Mouse (Mus musculus) ovary, postnatal 10 days (tissue): ENCODE measurements around the gene Zbtb40.

Experiments
- DNase-seq: peaks from one replicate; pipeline ENCODE4 v3.0.0; 2022; ENCODE audit warnings: low spot score

Zbtb40 gene

GRCm38 (mm10) chr4:137033115-137033887, 15.3 kb downstream of the Zbtb40 start:
- no peak for DNase-seq

GRCm38 (mm10) chr4:137032456-137032855, 16.1 kb downstream of the Zbtb40 start:
- DNase-seq = no peak

DNA sequence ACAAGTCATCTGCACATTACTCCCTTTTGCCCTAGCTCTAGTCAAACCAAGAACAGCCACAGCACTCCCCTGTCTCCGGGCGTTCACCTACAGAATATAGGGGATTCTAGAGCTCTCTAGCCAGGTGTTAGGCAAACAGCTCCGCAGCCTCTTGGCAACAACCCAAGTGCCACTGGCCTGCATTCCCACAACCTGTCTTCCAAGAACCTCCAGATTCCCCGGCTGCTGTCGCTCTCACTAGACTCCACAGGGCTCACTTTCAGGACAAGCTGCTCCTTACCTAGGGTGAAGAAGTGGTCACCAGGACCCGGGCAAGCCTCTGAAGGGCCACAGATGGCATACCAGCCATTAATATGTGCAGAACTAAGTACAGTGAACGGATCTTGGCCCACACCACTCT, 17.3 kb downstream of the Zbtb40 start:
- no peak for DNase-seq

GRCm38 (mm10) chr4:137029348-137029747, 19.3 kb downstream of the Zbtb40 start:
- DNase-seq = no peak

GRCm38 (mm10) chr4:137027051-137027450, 21.6 kb downstream of the Zbtb40 start:
- DNase-seq = no peak

- DNase-seq = no peak
These were observed 23.0 kb downstream of the Zbtb40 start for GRCm38 (mm10) chr4:137025570-137025969.

- no peak for DNase-seq
These were observed 23.5 kb downstream of the Zbtb40 start for GRCm38 (mm10) chr4:137025133-137025532.

DNA sequence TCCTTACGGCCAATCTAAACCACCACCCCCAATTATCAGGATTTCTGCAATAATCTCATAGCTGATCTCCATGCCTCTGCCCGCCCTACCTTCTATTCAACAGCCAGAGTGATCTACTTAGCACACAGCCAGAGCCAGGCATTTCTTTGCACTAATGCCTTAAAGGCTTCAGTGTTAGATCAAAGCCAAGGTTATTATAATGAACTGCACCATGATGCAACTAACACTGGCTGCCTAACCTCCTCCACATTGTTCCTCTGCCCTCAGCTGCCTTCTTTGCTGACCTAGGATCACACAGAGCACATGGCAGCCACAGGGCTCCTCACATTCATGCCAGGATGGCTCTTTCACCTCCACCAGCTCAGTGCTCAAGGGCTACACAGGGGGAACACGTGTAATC, 28.5 kb downstream of the Zbtb40 start:
- no peak for DNase-seq

- DNase-seq = no peak
These were observed 32.7 kb downstream of the Zbtb40 start for GRCm38 (mm10) chr4:137015934-137016333.

- DNase-seq = no peak
These were observed 33.1 kb downstream of the Zbtb40 start for GRCm38 (mm10) chr4:137015476-137015856.

DNA sequence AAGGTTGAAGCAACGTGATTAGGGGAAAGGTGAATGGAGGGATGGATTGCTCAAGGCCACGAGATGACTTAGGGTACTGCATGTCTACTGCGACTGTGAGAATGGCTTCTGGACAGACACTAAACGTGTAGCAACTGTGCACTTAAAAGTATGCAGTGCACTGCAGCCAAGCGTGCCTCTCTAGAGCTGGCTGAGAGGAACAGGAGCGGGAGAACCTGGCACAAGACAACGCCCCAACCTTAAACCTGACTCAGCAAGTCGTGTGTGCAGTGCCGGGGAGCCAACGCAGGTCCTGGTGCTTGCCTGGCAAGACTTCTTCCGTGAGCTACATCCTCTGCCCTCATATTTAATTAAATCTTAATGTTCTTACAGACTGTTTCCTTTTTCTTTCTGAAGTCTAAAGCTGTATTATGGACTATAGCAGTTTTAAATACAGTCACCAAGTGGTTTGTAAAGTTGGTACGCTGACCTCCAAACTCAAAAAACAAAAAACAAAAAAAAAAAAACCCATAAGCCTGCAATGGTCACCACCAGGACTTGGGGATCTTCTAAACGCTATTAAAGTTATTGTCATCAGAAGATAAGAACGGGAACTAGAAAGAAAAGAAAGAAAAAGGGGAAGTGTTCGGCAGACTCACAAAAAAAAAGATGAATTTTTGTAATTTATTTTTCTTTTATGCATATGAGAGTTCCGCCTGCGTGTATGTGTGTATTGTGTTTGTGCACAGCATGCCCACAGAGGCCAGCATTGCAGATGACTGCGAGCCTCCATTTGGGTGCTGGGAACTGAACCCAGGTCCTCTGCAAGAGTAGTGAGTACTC, 33.7 kb downstream of the Zbtb40 start:
- no peak for DNase-seq

- DNase-seq = no peak
These were observed 34.5 kb downstream of the Zbtb40 start for GRCm38 (mm10) chr4:137014124-137014523.

DNA sequence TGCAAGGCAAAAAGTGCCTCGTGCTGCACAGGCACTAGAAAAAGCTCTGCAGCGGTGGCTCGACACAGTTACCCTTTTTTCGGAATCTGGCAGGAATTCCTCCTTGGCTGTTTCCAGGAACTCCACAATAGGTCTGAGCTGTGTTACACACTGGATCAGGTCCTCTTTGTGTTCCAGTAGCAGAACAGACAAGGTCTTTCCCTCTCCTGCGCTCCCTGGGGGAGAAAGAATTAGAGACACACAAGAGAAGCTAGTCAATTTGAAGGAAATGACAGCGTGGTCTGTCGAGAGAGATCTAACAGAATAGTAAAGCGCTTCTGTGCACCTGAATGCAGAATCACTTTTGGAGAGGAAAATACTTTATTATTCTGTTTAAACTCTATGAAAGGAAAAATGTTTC, 41.6 kb downstream of the Zbtb40 start:
- no peak for DNase-seq

DNA sequence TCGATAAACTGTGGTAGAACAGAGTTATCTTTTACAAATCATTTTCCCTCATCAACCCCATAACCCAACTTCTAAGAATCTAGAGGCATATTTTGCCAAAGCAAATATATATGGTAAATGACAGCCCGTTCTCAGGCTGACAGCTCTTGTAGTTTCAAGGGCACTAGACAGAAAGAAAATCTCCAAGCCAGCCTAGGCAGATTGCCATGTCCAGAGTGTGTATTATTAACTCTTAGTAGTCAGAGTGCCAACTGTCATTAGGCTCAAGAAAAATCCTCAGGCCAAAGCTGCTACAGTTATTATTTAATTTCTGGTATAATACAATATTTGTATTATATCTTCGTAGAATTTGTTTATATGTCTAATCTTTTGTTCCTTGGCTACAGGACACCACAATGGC, 46.8 kb downstream of the Zbtb40 start:
- no peak for DNase-seq

DNA sequence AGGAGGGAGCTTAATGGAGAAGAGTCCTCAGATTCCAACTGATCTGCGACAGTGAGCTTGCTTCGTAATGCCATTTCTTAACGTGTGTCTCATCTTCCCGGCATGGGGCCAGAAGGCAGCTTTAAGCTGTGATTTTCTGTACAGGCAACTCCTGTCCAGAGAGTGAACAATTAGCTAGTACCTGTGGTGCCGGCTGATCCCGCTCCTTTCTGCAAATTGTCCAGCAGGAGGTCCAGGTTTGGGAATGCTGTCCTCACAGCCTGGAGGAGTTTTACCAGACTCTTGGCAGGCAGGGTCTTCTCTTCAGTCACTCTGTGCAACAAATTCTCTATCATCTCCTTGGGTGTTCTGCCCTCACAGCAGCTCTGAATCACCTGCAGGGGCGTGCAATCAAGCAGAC, 47.6 kb downstream of the Zbtb40 start:
- DNase-seq = no peak

GRCm38 (mm10) chr4:136998371-136998770, 50.2 kb downstream of the Zbtb40 start:
- DNase-seq = no peak

- no peak for DNase-seq
These were observed 50.8 kb downstream of the Zbtb40 start for GRCm38 (mm10) chr4:136997723-136998345.

GRCm38 (mm10) chr4:136996933-136997332, 51.7 kb downstream of the Zbtb40 start:
- DNase-seq = no peak

- no peak for DNase-seq
These were observed 53.2 kb downstream of the Zbtb40 start for GRCm38 (mm10) chr4:136995361-136995760.

- DNase-seq = no peak
These were observed 66.5 kb downstream of the Zbtb40 start for GRCm38 (mm10) chr4:136981993-136982695.

- peak; percentile 29 for DNase-seq
These were observed 67.3 kb downstream of the Zbtb40 start for GRCm38 (mm10) chr4:136981347-136981746.

DNA sequence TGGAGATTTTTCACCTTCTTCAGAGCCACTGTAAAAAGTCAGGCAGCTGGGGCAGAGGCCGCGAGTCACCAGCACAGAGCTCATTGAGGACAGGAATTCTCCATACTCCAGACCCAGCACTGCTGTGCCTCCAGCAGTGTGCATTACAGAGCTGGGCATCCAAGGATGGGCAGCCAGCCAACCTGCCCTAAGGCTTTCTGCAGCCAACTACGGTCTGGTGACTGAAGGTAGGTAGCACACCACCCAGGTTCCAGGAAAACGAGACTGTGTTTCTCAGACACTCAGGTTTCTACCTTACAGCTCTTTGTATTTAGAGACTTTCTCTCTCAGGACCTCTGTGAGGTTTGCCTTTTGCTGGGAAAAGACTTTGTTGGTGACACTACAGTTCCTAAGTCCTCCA, 67.7 kb downstream of the Zbtb40 start:
- DNase-seq = no peak
